Mouse (Mus musculus) v-Abl transformed pro-B cells (cell line): Measurements from ENCODE around the gene Uqcr11.

ENCODE experiments used
- in situ Hi-C, 2 experiments: fragments of 400-800 bp; cut with MboI; formaldehyde crosslinking; loops; one replicate each; pipeline ENCODE4 v1.15.1; 2025; ENCODE audit not compliant: unreplicated experiment in 2 of 2

Uqcr11 gene

GRCm38 (mm10) chr10:80403044-80403692 is 3.5 kb downstream of the Uqcr11 start:
- in situ Hi-C loops = no loop called here

GRCm38 (mm10) chr10:80400704-80401161 is 5.9 kb downstream of the Uqcr11 start:
- in situ Hi-C loops = no loop called here

GRCm38 (mm10) chr10:80399973-80400703 is 6.5 kb downstream of the Uqcr11 start:
- in situ Hi-C loops = loop anchor here in 1 of 2 experiments (5.0 kb wide), 1 partner anchor 32 kb away; the partner anchor contains the start of gene Tcf3

- in situ Hi-C loops = loop anchor here in 1 of 2 experiments (5.0 kb wide), 1 partner anchor 33 kb away; the partner anchor contains the start of gene Tcf3
Observed at GRCm38 (mm10) chr10:80399191-80399972, 7.2 kb downstream of the Uqcr11 start, which contains the start of gene Mbd3. TSS of gene Mbd3 (minus strand) at chr10:80399550.

- in situ Hi-C loops = loop anchor here in 1 of 2 experiments (5.0 kb wide), 1 partner anchor 34 kb away; the partner anchor contains the start of gene Tcf3
Observed at GRCm38 (mm10) chr10:80398719-80399190, 7.9 kb downstream of the Uqcr11 start.

- in situ Hi-C loops = loop anchor here in 1 of 2 experiments (5.0 kb wide), 1 partner anchor 34 kb away; the partner anchor contains the start of gene Tcf3
Observed at GRCm38 (mm10) chr10:80398174-80398535, 8.5 kb downstream of the Uqcr11 start.

GRCm38 (mm10) chr10:80397524-80398173 is 9.0 kb downstream of the Uqcr11 start:
- in situ Hi-C loops = loop anchor here in 1 of 2 experiments (5.0 kb wide), 1 partner anchor 35 kb away; the partner anchor contains the start of gene Tcf3

- in situ Hi-C loops = loop anchor here in 1 of 2 experiments (5.0 kb wide), 1 partner anchor 35 kb away; the partner anchor contains the start of gene Tcf3
Observed at GRCm38 (mm10) chr10:80396822-80397523, 9.7 kb downstream of the Uqcr11 start.

- in situ Hi-C loops = loop anchor here in 1 of 2 experiments (5.0 kb wide), 1 partner anchor 37 kb away; the partner anchor contains the start of gene Tcf3
Observed at GRCm38 (mm10) chr10:80395025-80395627, 11.5 kb downstream of the Uqcr11 start.

GRCm38 (mm10) chr10:80392687-80393086 is 13.9 kb downstream of the Uqcr11 start:
- in situ Hi-C loops = no loop called here

- in situ Hi-C loops = no loop called here
Observed at GRCm38 (mm10) chr10:80390697-80391096, 15.9 kb downstream of the Uqcr11 start.

- in situ Hi-C loops = no loop called here
Observed at GRCm38 (mm10) chr10:80389185-80389708, 17.4 kb downstream of the Uqcr11 start.

- in situ Hi-C loops = no loop called here
Observed at GRCm38 (mm10) chr10:80388731-80389130, 17.9 kb downstream of the Uqcr11 start.

GRCm38 (mm10) chr10:80387522-80387959 is 19.1 kb downstream of the Uqcr11 start, which contains the start of gene Mex3d:
TSS of gene Mex3d (minus strand) at chr10:80387659.
- in situ Hi-C loops = no loop called here

GRCm38 (mm10) chr10:80386735-80387471 is 19.7 kb downstream of the Uqcr11 start:
- in situ Hi-C loops = no loop called here

- in situ Hi-C loops = no loop called here
Observed at GRCm38 (mm10) chr10:80385811-80386734, 20.6 kb downstream of the Uqcr11 start.

- in situ Hi-C loops = no loop called here
Observed at GRCm38 (mm10) chr10:80385310-80385709, 21.3 kb downstream of the Uqcr11 start.
